ENCODE assay signal across 24 mouse cellular contexts in the genomic region with DNA sequence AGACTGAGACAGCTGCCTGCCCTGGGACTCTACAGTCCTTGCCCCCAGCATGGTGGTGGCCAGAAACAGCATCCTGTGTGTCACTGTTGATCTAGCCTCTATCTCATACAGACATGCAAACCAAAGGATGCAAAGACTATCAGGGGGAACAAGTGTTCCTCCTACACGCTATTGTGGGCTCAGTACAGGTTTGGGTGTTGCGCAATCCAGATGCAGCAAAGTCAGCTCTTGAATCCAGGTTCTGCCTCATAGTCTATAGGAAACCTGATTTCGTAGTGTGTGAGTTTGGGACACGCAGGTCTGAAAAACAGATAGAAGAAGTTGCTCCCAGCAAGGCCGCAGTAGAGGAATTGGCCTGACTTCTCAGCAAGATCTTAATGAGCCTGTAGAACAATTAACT. TPM values are rescaled to one million over a fixed set of nuclear protein-coding genes. Genes with fewer than 3 reads are reported as not detected.
"Had no signal": no experiment of that assay in that cellular context is flagged by ENCODE, and none has a peak within 500 bp of the region (broad histone marks: within the 10 kb centered on the region; RNA-seq: fewer than 3 reads in every experiment).

No protein-coding gene starts in this region.

- H3K27ac ChIP-seq: gastrocnemius, adult 2 months; heart, adult 2 months; heart, embryonic 13.5 days; heart, embryonic 15.5 days; hindbrain, embryonic 13.5 days; hindbrain, embryonic 15.5 days; hindbrain, postnatal 0 days; kidney, embryonic 15.5 days; kidney, postnatal 0 days; limb, embryonic 13.5 days; limb, embryonic 15.5 days; liver, embryonic 12.5 days had no signal

- H3K4me3 ChIP-seq: gastrocnemius, adult 2 months; heart, adult 2 months; heart, embryonic 13.5 days; heart, embryonic 15.5 days; hindbrain, embryonic 13.5 days; hindbrain, embryonic 15.5 days; kidney, embryonic 15.5 days; limb, embryonic 13.5 days; limb, embryonic 15.5 days; liver, embryonic 12.5 days had no signal

- H3K4me1 ChIP-seq: hindbrain, embryonic 13.5 days; hindbrain, embryonic 15.5 days; kidney, embryonic 15.5 days; limb, embryonic 13.5 days; limb, embryonic 15.5 days; liver, embryonic 12.5 days had no signal

- ATAC-seq: hindbrain, postnatal 0 days; intestine, embryonic 16.5 days; liver, embryonic 12.5 days had no signal

- DNase-seq: gastrocnemius, postnatal 10 days; gastrocnemius, postnatal 25 days; heart, adult 11 months; heart, adult 2 months; heart, postnatal 14 days; heart, postnatal 36 days; kidney, adult 11 months; kidney, adult 9 months; kidney, postnatal 14 days; layer of hippocampus, postnatal 36 days; left cerebral cortex, postnatal 4 days had no signal

- H3K36me3 ChIP-seq: heart, embryonic 13.5 days; kidney, embryonic 15.5 days; liver, embryonic 12.5 days had no signal

- H3K27me3 ChIP-seq: heart, embryonic 13.5 days; heart, embryonic 15.5 days; hindbrain, embryonic 13.5 days; hindbrain, embryonic 15.5 days; kidney, embryonic 15.5 days; limb, embryonic 13.5 days; limb, embryonic 15.5 days; liver, embryonic 12.5 days had no signal

RNA-seq across cellular contexts. Expression of gene Irf4, which starts 46.3 kb away (rescaled TPM):
- total RNA-seq: hindbrain, postnatal 0 days had no signal
- polyA plus RNA-seq: limb, embryonic 11.5 days; liver, embryonic 12.5 days had no signal
